Mouse (Mus musculus): ENCODE data around the gene Pfkfb3.

DNA sequence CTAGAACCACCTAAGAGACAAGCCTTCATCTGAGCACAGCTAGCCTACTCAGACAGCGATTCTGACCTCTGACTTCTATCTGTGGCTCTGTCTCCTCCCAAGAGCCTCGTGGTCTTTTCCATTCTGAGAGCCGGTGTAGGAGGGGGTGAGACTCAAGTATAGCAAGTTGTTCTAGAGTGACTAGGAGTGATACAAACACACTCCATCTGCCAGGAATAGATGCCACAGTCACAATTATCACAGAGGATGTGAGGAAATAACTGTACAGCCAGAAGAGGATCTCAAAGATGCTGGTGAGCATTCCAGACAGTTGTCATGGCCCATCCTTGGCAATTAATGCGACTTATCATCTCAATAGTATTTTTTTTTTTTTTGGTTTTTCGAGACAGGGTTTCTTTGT is 129.6 kb downstream of the Pfkfb3 start:
- TF ChIP-seq CTCF (IDR thresholded peaks at IDR 0.05; ENCODE audit: borderline replicate concordance, insufficient read depth, low read length) (no peak), POLR2A (IDR thresholded peaks at IDR 0.05; ENCODE audit: low read depth, low read length) (no peak)

Measured in embryonic fibroblast, embryonic 13.5 days (primary cell).